Mouse (Mus musculus) embryonic facial prominence, embryonic 12.5 days (tissue): ENCODE data around the gene Atxn7l1. TPM values are rescaled to one million over a fixed set of nuclear protein-coding genes. Genes with fewer than 3 reads are reported as not detected.

ENCODE experiments used
- ATAC-seq: fragments of 200-750 bp; cut with Nextera tagmentation; 2 replicates; pipeline ENCODE4 v1.8.0; 2017; ENCODE audit not compliant: insufficient number of reproducible peaks, insufficient read depth, low FRiP score, low TSS enrichment
- H3K27ac ChIP-seq: fragments of 300-500 bp; sonication (generic); 2 replicates; pipeline ENCODE4 v1.5.1; 2016; ENCODE audit warnings: mild to moderate bottlenecking
- H3K27me3 ChIP-seq: fragments of 300-500 bp; sonication (generic); 2 replicates; pipeline ENCODE4 v1.6.1; 2016; ENCODE audit warnings: mild to moderate bottlenecking, moderate library complexity
- H3K36me3 ChIP-seq: fragments of 300-500 bp; sonication (generic); 2 replicates; pipeline ENCODE4 v1.6.1; 2016; ENCODE audit warnings: mild to moderate bottlenecking
- H3K4me1 ChIP-seq: fragments of 300-500 bp; sonication (generic); 2 replicates; pipeline ENCODE4 v1.6.1; 2016
- H3K4me2 ChIP-seq: fragments of 300-500 bp; sonication (generic); replicated peaks from 2 replicates; pipeline ENCODE4 v1.6.1; 2016; ENCODE audit warnings: mild to moderate bottlenecking, moderate library complexity
- H3K4me3 ChIP-seq: fragments of 300-500 bp; sonication (generic); 2 replicates; pipeline ENCODE4 v1.5.1; 2016; ENCODE audit warnings: mild to moderate bottlenecking
- H3K9ac ChIP-seq: fragments of 300-500 bp; sonication (generic); 2 replicates; pipeline ENCODE4 v1.6.1; 2016; ENCODE audit warnings: mild to moderate bottlenecking, moderate library complexity
- H3K9me3 ChIP-seq: fragments of 300-500 bp; sonication (generic); 2 replicates; pipeline ENCODE4 v1.6.1; 2016; ENCODE audit warnings: mild to moderate bottlenecking, moderate library complexity
- WGBS: fragments of 180-500 bp; shearing (Covaris S2); methylation state at CpG from one replicate; pipeline ENCODE4 v1.1.7; 2016; 5-methylcytosine and 5-hydroxymethylcytosine counted together
- polyA plus RNA-seq: library from polyadenylated mRNA; unstranded; fragments of >200 nt; fragmentation: Nextera tagmentation; extraction: Ambion mirVana; gene quantifications from 2 replicates; pipeline ENCODE4 v1.2.1, GENCODE M21; 2016

Atxn7l1 gene
- polyA plus RNA-seq, 1 experiment from 2014 or later, result 10.9 TPM

DNA sequence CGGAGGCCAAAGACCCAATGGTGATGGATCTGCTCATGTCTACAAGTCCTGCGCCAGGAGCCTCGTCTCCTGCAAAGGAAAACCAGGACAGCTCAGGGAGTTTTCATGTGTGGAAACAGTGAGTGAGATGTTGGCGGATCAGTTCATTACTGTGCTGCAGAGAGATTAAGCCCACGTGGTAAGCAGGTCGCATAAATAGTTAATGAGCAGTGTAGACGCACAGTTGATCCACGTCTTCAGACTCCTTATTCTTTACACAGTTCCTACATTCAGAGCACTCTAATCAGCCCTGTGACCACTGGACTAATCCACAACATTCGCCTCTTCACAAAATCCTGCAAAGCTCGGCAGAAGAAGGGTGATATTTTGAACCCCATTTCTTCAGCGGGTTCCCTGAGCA lies 118.4 kb downstream of the Atxn7l1 start:
- 92% methylated on average over 11 of the region's 11 CpGs for WGBS
- H3K4me2 ChIP-seq, result no peak overlapping the region
- no peaks in the 10 kb centered on the region for H3K36me3 ChIP-seq
- H3K4me3 ChIP-seq, result no peak overlapping the region
- no peaks in the 10 kb centered on the region for H3K9me3 ChIP-seq
- no peak overlapping the region for H3K27ac ChIP-seq
- ATAC-seq, result no peak
- H3K27me3 ChIP-seq, result no peaks in the 10 kb centered on the region
- H3K4me1 ChIP-seq, result no peaks in the 10 kb centered on the region
- no peak overlapping the region for H3K9ac ChIP-seq

DNA sequence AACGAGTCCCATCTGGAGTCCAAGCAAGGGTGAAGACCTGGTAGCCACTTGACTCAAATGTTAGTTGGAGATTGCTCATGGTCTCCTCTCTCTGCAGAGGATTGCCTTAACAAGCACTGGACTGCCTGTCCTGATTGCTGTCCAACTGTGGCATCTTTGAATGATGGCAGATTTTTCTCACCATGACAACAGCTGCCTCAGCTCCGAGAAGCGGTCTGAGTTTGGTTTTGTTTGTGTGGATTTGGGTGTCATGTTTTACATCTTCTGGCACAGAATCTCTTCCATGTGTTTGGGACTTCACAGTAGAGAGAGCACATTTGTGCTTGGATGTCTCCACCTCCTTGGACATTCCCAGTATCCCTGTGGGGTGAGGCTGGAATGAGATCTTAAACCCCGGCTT lies 120.5 kb downstream of the Atxn7l1 start:
- no peaks in the 10 kb centered on the region for H3K4me1 ChIP-seq
- no peak overlapping the region for H3K9ac ChIP-seq
- H3K4me3 ChIP-seq, result no peak overlapping the region
- no peaks in the 10 kb centered on the region for H3K27me3 ChIP-seq
- 63% methylated on average over 4 of the region's 4 CpGs for WGBS
- no peak overlapping the region for H3K4me2 ChIP-seq
- no peaks in the 10 kb centered on the region for H3K36me3 ChIP-seq
- ATAC-seq, result no peak
- H3K27ac ChIP-seq, result no peak overlapping the region
- no peaks in the 10 kb centered on the region for H3K9me3 ChIP-seq

- Histone ChIP-seq H3K9ac (no peak overlapping the region), H3K4me1 (no peaks in the 10 kb centered on the region), H3K27me3 (no peaks in the 10 kb centered on the region), H3K9me3 (no peaks in the 10 kb centered on the region), H3K4me3 (no peak overlapping the region), H3K4me2 (no peak overlapping the region), H3K36me3 (no peaks in the 10 kb centered on the region), H3K27ac (no peak overlapping the region)
- WGBS, result 74% methylated on average over 5 of the region's 5 CpGs
- no peak for ATAC-seq
These were observed 122.2 kb downstream of the Atxn7l1 start for GRCm38 (mm10) chr12:33269743-33270142.

DNA sequence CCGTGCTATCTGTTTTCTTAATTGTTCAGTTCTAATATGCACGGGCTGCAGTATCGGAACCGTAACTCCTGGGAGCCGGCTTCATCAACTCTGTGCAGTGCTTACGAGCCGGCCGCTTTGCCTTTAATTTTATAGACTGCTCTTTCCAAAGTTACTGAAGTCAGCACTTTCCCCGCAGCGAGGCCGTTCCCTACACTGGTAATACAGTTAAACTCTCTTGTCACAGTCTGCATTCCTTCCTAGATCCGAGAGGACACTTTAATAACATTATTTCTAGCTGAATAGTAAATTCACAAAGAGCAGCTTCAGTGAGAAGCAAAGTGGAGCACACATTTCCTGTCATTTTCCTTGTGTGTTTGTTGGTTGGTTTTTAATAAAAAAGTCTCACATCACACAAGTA lies 124.4 kb downstream of the Atxn7l1 start:
- Histone ChIP-seq H3K27ac (no peak overlapping the region), H3K36me3 (no peaks in the 10 kb centered on the region), H3K27me3 (no peaks in the 10 kb centered on the region), H3K9ac (no peak overlapping the region), H3K4me1 (no peaks in the 10 kb centered on the region), H3K4me2 (no peak overlapping the region), H3K9me3 (no peaks in the 10 kb centered on the region), H3K4me3 (no peak overlapping the region)
- 74% methylated on average over 12 of the region's 12 CpGs for WGBS
- no peak for ATAC-seq

DNA sequence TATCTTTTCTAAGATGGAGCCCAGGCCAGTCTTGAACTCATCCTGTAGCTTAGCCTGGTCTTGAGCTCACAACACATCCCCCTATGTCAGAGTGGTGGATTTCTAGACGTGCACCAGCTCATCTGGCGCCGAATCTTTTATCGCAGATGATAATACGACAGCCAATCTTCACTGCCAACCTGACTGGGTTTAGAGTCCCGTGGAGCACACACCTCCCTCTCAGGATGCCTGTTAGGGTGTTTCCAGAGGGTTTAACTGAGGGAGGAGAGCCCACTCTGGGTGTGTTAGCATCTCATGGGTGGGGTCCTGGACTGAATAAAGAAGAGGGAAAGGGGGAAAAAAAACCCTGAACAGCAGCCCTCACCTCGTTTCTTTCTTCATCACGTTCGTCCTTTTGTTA lies 124.9 kb downstream of the Atxn7l1 start:
- Histone ChIP-seq H3K9ac (no peak overlapping the region), H3K27me3 (no peaks in the 10 kb centered on the region), H3K4me2 (no peak overlapping the region), H3K4me1 (0 out of 2 replicates have a peak, but pooled peaks cover 3% of the 10 kb centered on the region), H3K9me3 (no peaks in the 10 kb centered on the region), H3K4me3 (no peak overlapping the region), H3K27ac (no peak overlapping the region), H3K36me3 (no peaks in the 10 kb centered on the region)
- WGBS, result 85% methylated on average over 9 of the region's 9 CpGs
- ATAC-seq, result no peak

- Histone ChIP-seq H3K9ac (no peak overlapping the region), H3K9me3 (no peaks in the 10 kb centered on the region), H3K4me2 (no peak overlapping the region), H3K4me3 (no peak overlapping the region), H3K4me1 (0 out of 2 replicates have a peak, but pooled peaks cover 3% of the 10 kb centered on the region), H3K27ac (no peak overlapping the region), H3K36me3 (no peaks in the 10 kb centered on the region), H3K27me3 (no peaks in the 10 kb centered on the region)
- WGBS, result 71% methylated on average over 4 of the region's 4 CpGs
- ATAC-seq, result no peak
These were observed 125.7 kb downstream of the Atxn7l1 start for GRCm38 (mm10) chr12:33273147-33273546.

DNA sequence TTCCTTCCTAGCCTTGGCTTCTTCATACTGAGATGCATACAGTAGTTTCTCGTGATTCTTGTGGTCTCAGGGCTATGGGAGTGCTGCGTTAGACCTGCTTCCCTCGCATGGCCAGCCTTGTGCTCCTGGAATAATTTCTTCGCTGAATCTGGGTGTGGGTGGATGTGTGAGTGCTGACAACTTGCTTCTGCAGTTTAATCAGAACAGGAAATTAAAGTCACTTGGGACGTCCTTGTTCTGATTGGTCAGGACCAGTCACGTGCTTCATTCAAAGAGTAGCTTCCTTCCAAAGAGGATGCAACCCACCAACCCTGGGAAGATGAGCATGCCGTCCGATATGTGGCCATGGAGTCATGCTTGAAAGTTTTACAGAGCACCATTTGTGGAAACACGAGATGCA lies 126.2 kb downstream of the Atxn7l1 start:
- Histone ChIP-seq H3K9ac (no peak overlapping the region), H3K9me3 (no peaks in the 10 kb centered on the region), H3K4me1 (0 out of 2 replicates have a peak, but pooled peaks cover 3% of the 10 kb centered on the region), H3K27ac (no peak overlapping the region), H3K4me3 (no peak overlapping the region), H3K36me3 (no peaks in the 10 kb centered on the region), H3K4me2 (no peak overlapping the region), H3K27me3 (no peaks in the 10 kb centered on the region)
- no peak for ATAC-seq
- WGBS, result 82% methylated on average over 9 of the region's 9 CpGs

DNA sequence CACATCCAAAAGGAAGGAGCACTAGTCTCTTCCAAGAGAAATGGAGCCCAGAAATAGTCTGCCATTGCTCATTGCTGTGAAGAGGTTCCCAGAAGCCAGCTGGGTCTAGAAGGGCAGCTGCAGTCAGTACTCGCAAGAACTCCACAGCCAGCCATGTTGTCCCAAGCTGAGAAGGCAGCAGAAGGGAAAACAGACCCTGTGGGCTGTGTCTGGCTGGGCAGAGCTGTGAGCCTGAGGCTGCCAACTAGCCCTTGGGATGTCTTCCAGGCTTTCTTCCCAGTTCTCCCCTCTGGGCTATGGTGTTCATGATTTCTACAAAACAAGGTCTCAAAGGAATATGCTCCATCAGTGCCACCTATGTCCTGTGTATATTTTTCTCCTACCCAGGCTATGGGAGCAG lies 128.5 kb downstream of the Atxn7l1 start:
- H3K36me3 ChIP-seq, result no peaks in the 10 kb centered on the region
- no peaks in the 10 kb centered on the region for H3K27me3 ChIP-seq
- no peak overlapping the region for H3K4me2 ChIP-seq
- H3K9me3 ChIP-seq, result no peaks in the 10 kb centered on the region
- no peak overlapping the region for H3K27ac ChIP-seq
- H3K4me1 ChIP-seq, result 0 out of 2 replicates have a peak, but pooled peaks cover 3% of the 10 kb centered on the region
- 92% methylated on average over 1 of the region's 1 CpGs for WGBS
- no peak overlapping the region for H3K9ac ChIP-seq
- no peak for ATAC-seq
- no peak overlapping the region for H3K4me3 ChIP-seq

DNA sequence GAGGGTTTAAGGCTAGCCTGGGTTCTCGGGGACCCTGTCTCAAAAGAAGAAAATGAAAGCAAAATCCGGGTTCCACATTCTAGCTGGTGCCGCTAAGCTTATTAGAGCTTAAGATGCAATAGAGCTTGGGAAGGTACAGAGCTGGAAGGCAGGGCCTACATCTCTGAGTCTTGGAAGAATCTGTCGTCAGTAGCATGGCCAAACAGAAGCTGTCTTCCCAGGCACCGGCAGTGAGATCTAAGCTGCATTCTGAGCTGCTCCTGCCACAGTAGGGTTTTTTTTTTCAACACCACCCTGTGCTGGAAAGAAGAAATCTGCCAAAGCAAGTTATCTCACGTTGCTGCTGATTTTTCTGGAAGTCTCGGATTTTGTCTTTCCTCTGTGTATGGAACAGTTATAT lies 129.9 kb downstream of the Atxn7l1 start:
- Histone ChIP-seq H3K36me3 (no peaks in the 10 kb centered on the region), H3K4me1 (0 out of 2 replicates have a peak, but pooled peaks cover 3% of the 10 kb centered on the region), H3K4me3 (no peak overlapping the region), H3K27ac (no peak overlapping the region), H3K27me3 (no peaks in the 10 kb centered on the region), H3K9ac (no peak overlapping the region), H3K4me2 (no peak overlapping the region), H3K9me3 (no peaks in the 10 kb centered on the region)
- 60% methylated on average over 7 of the region's 7 CpGs for WGBS
- ATAC-seq, result no peak

- H3K27me3 ChIP-seq, result no peaks in the 10 kb centered on the region
- H3K4me3 ChIP-seq, result no peak overlapping the region
- H3K9ac ChIP-seq, result no peak overlapping the region
- H3K4me1 ChIP-seq, result 0 out of 2 replicates have a peak, but pooled peaks cover 3% of the 10 kb centered on the region
- no peaks in the 10 kb centered on the region for H3K9me3 ChIP-seq
- no peak overlapping the region for H3K4me2 ChIP-seq
- H3K36me3 ChIP-seq, result no peaks in the 10 kb centered on the region
- no peak overlapping the region for H3K27ac ChIP-seq
- 66% methylated on average over 2 of the region's 2 CpGs for WGBS
- no peak for ATAC-seq
These were observed 131.7 kb downstream of the Atxn7l1 start for GRCm38 (mm10) chr12:33279159-33279558.

DNA sequence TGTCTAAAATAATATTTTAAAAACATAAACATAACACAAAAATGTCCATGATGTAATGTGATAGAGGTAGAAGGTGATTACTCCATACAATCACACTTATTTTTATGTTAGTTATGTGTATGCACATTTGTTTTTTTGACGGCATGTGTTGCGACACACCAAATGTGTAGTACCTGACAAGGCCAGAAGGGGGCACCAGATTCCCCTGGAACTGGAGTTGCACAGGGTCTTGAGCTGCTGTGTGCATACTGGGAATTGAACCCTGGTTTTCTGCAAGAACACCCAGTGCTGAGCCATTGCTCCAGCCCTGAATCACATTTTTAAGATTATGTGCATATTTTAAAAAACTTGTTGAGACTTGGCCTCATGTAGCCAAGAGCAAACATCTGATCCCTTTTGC lies 133.3 kb downstream of the Atxn7l1 start:
- Histone ChIP-seq H3K36me3 (no peaks in the 10 kb centered on the region), H3K27ac (no peak overlapping the region), H3K4me1 (peaks cover 16% of the 10 kb centered on the region), H3K4me3 (no peak overlapping the region), H3K9me3 (no peaks in the 10 kb centered on the region), H3K4me2 (no peak overlapping the region), H3K9ac (no peak overlapping the region), H3K27me3 (no peaks in the 10 kb centered on the region)
- no peak for ATAC-seq
- WGBS, result 24% methylated on average over 2 of the region's 2 CpGs

DNA sequence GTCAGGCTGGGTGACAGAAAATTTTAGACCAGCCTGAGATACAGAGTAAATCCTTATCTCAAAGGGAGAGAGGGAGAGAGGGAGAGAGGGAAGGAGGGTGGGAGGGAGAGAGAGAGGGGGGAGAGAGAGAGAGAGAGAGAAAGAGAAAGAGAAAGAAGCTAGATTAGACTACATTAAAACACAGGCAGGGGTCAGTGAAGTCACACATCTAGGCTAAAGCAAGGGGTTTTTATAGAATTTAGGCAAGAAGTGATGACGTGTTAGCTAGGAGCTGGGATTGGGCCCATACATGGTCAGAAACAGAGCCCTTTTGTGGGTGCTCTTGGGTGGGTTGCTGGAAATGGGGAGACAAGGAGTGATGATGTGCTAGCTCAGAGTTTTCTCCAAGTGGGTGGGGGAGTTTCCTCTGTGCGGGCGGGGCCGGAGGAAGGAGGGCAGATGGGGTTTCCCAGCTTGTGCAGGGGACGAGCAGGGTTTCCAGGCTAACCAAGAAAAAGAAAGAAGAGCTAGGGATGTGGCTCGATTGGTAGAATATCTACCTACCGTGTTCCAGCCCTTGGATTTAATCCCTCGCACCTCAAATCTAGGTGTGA lies 136.9 kb downstream of the Atxn7l1 start:
- Histone ChIP-seq H3K27ac (no peak overlapping the region), H3K9ac (no peak overlapping the region), H3K4me2 (no peak overlapping the region), H3K36me3 (no peaks in the 10 kb centered on the region), H3K4me1 (peaks cover 29% of the 10 kb centered on the region), H3K9me3 (no peaks in the 10 kb centered on the region), H3K27me3 (no peaks in the 10 kb centered on the region), H3K4me3 (no peak overlapping the region)
- 84% methylated on average over 8 of the region's 8 CpGs for WGBS
- no peak for ATAC-seq

GRCm38 (mm10) chr12:33285354-33285753 lies 137.9 kb downstream of the Atxn7l1 start:
- Histone ChIP-seq H3K4me2 (no peak overlapping the region), H3K4me1 (peaks cover 29% of the 10 kb centered on the region), H3K9ac (no peak overlapping the region), H3K9me3 (no peaks in the 10 kb centered on the region), H3K36me3 (no peaks in the 10 kb centered on the region), H3K4me3 (no peak overlapping the region), H3K27me3 (no peaks in the 10 kb centered on the region), H3K27ac (no peak overlapping the region)
- WGBS, result 32% methylated on average over 4 of the region's 4 CpGs
- no peak for ATAC-seq
